Mouse (Mus musculus): Measurements from ENCODE around the gene Ctcfl. TPM values are rescaled to one million over a fixed set of nuclear protein-coding genes. Genes with fewer than 3 reads are reported as not detected.
A peak's percentile ranks its signal among the peaks of the same experiment; 100 is the strongest.

Ctcfl gene
- polyA plus RNA-seq, 1 experiment from 2014 or later = 0.11 TPM

DNA sequence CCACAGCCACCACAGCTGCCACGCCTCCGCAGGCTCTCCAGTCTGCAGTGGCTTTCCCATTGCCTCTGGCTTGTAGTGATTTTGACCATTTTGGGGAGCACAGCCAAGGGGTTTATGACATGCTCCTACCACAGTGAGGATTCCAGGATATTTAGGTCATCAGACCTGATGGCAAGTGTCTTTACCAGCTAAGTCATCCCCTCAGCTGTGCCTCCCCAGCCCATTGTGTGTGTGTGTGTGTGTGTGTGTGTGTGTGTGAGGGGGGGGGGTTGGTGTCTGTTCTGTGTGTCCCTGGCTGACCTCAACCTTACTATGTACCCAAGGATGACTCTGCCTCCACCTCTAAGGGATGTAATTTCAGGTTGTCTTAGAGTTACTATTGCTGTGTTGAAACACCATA, 54.5 kb downstream of the Ctcfl start:
- H3K27ac ChIP-seq (replicated peaks) = no peak overlapping the region
- H3K4me3 ChIP-seq = no peak overlapping the region
- peaks cover 9% of the 10 kb centered on the region; the same call in 1 of the 2 replicates for H3K9me3 ChIP-seq (replicated peaks)
- WGBS = 89% methylated on average over 2 of the region's 2 CpGs
- peaks cover 16% of the 10 kb centered on the region for H3K4me1 ChIP-seq
- no peak for DNase-seq (ENCODE audit: low spot score)
- H3K27me3 ChIP-seq (ENCODE audit: low read depth, poor library complexity, severe bottlenecking) = no peaks in the 10 kb centered on the region
- no peaks in the 10 kb centered on the region for H3K36me3 ChIP-seq

DNA sequence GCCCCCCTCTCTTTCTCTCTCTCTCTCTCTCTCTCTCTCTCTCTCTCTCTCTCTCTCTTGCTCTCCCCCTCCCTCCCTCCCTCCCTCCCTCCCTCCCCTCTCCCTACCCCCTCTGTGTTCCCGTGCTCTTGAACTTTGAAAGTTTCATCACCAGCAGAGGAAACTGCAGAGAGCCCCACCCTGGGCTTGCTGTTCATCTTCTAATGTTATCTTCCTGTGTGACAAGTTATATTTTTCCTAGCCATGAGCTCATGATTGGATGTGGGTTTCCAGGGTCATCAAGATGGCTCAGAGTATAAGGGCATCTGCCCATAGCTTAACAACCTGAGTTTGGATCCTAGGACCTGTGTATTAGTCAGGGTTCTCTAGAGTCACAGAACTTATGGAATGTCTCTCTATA, 56.1 kb downstream of the Ctcfl start:
- Histone ChIP-seq H3K9me3 (replicated peaks) (peaks cover 6% of the 10 kb centered on the region; the same call in 1 of the 2 replicates), H3K36me3 (no peaks in the 10 kb centered on the region), H3K4me3 (no peak overlapping the region), H3K27me3 (ENCODE audit: low read depth, poor library complexity, severe bottlenecking) (no peaks in the 10 kb centered on the region), H3K27ac (replicated peaks) (no peak overlapping the region), H3K4me1 (peaks cover 23% of the 10 kb centered on the region)
- no peak for DNase-seq (ENCODE audit: low spot score)
- 77% methylated on average over 1 of the region's 1 CpGs for WGBS

DNA sequence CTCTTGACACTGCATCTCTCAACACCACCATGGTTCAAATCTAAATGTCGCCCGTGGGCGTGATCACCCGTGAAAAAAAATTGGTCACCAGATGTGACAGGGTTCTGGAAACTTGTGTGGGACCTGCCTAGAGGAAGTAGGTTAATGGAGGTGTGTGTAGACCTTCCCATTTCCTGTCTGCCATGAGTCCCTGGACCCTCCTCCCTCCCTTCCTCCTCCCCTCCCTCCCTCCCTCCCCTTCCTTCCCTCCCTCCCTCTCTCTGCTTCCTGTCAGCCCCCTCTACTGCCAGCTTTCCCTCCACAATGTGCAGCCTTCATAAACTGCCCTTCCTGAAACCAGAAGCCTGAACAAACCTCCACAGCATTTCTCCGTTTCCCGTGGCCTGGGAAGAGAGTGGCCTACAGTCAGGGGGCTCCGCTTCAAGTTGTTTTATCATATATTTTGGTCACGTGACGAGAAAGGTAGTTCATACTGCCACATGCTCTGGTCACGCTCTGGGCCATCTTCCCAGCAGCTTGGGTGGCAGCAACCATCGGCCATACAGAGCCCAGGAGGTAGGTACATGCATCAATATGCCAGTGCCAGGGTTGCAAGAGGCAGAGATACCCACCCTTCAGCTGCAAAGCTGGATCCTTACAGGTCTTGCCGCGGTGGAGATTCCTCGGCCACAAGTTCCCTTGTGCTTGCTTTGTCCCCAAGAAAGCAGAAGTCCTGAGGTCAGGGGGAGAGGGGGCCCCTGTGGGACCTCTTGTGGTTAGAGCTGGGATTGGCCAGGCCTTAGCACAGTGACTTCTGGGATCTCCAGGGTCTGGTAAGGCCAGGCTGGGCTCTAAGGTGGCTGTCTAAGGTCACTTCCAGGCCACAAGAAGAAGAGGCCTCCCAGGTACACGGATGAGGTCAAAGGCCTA, 57.6 kb downstream of the Ctcfl start:
- H3K27me3 ChIP-seq (ENCODE audit: low read depth, poor library complexity, severe bottlenecking) = no peaks in the 10 kb centered on the region
- peaks cover 35% of the 10 kb centered on the region for H3K4me1 ChIP-seq
- peak overlapping the region; percentile 49; the same call in 1 of the 2 replicates for H3K27ac ChIP-seq (replicated peaks)
- no peaks in the 10 kb centered on the region for H3K9me3 ChIP-seq (replicated peaks)
- WGBS = 75% methylated on average over 15 of the region's 15 CpGs
- no peaks in the 10 kb centered on the region for H3K36me3 ChIP-seq
- H3K4me3 ChIP-seq = no peak overlapping the region
- no peak for DNase-seq (ENCODE audit: low spot score)

DNA sequence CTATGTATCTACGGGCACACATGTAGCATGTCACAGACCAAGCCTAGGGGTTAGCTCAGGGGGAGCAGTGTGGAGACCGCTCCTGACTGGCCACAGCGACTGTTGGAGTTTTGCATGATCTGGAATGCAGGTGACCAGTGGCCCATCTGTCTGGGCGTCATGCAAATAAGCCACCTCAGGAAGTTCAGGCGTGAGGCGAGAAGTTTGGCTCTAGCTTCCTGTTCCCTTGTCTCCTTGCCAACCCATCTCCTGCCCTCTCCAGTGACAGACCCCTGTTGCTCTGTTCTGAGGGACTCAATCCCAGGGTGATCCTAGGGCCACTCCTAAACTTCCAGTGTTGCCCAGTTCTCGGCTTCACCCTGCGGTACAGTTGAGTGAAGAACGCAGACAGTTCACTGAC, 58.9 kb downstream of the Ctcfl start:
- no peak for DNase-seq (ENCODE audit: low spot score)
- no peaks in the 10 kb centered on the region for H3K36me3 ChIP-seq
- no peak overlapping the region for H3K4me3 ChIP-seq
- H3K4me1 ChIP-seq = peaks cover 35% of the 10 kb centered on the region
- no peaks in the 10 kb centered on the region for H3K9me3 ChIP-seq (replicated peaks)
- no peaks in the 10 kb centered on the region for H3K27me3 ChIP-seq (ENCODE audit: low read depth, poor library complexity, severe bottlenecking)
- no peak overlapping the region for H3K27ac ChIP-seq (replicated peaks)
- WGBS = 92% methylated on average over 9 of the region's 9 CpGs

DNA sequence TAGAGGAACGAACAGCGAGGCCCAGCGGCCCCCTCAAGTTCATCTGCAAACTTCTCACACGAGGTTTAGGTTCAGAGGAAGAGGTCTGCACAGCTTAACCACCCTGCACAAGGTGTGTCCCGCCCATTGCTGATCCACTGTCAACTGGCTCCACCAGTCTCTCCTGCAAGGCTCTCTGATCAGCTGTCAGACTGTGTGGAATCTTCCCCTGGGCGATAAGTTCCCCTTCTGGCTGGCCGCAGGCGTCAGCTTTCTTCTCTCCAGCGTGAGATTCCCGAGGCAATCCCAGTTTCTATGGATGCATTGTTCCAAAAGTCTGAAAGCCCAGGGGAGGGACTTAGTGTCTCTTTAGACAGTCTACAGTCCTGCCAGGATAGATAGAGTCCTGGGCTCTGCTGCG, 61.1 kb downstream of the Ctcfl start:
- WGBS = 45% methylated on average over 11 of the region's 11 CpGs
- peaks cover 35% of the 10 kb centered on the region for H3K4me1 ChIP-seq
- H3K36me3 ChIP-seq = no peaks in the 10 kb centered on the region
- no peak overlapping the region for H3K4me3 ChIP-seq
- H3K27me3 ChIP-seq (ENCODE audit: low read depth, poor library complexity, severe bottlenecking) = no peaks in the 10 kb centered on the region
- peak overlapping the region; percentile 38 for H3K27ac ChIP-seq (replicated peaks)
- no peak for DNase-seq (ENCODE audit: low spot score)
- no peaks in the 10 kb centered on the region for H3K9me3 ChIP-seq (replicated peaks)

DNA sequence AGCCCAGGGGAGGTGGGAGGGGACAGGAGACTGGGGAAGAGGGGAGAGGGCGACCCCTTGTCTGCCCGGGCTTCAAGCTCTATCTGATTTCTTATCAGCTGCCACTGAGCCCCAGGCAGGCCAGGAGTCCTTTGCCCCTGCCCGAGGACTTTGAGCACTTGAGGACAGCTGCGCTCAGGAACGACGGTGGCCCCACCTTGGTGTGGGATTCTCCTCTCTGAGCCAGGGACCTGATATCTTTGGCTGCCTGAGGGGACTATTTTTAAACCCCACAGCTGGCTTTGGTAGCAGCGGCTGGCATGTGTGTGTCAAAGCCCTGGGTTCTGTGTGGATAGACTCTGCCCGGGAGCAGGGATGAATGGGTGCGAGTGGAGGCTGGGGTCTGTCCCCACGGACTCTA, 61.7 kb downstream of the Ctcfl start:
- H3K36me3 ChIP-seq = no peaks in the 10 kb centered on the region
- H3K27ac ChIP-seq (replicated peaks) = peak overlapping the region; percentile 34
- no peak for DNase-seq (ENCODE audit: low spot score)
- 73% methylated on average over 10 of the region's 10 CpGs for WGBS
- H3K27me3 ChIP-seq (ENCODE audit: low read depth, poor library complexity, severe bottlenecking) = 0 out of 2 replicates have a peak, but pooled peaks cover 5% of the 10 kb centered on the region
- H3K4me1 ChIP-seq = peaks cover 39% of the 10 kb centered on the region
- H3K9me3 ChIP-seq (replicated peaks) = no peaks in the 10 kb centered on the region
- no peak overlapping the region for H3K4me3 ChIP-seq

DNA sequence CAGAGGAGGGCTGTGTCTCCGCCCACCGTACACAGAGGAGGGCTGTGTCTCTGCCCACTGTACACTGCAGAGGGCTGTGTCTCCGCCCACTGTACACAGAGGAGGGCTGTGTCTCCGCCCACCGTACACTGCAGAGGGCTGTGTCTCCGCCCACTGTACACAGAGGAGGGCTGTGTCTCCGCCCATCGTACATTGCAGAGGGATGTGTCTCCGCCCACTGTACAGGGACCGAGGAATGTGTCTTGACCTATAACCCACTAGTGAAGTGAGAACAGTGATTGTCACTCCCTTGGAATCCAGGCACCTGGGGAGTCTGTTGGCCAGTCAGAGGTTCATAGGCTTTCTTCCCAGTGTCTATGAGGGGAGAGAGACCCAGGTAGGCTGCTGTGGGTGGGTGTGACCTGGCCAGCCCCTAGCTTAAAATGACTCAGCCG, 62.4 kb downstream of the Ctcfl start:
- H3K4me3 ChIP-seq = no peak overlapping the region
- peaks cover 36% of the 10 kb centered on the region for H3K4me1 ChIP-seq
- H3K27ac ChIP-seq (replicated peaks) = 0 out of 2 replicates have a peak overlapping the region, but pooled peaks have one; percentile 34
- WGBS = 80% methylated on average over 11 of the region's 11 CpGs
- H3K27me3 ChIP-seq (ENCODE audit: low read depth, poor library complexity, severe bottlenecking) = 0 out of 2 replicates have a peak, but pooled peaks cover 5% of the 10 kb centered on the region
- no peaks in the 10 kb centered on the region for H3K9me3 ChIP-seq (replicated peaks)
- H3K36me3 ChIP-seq = no peaks in the 10 kb centered on the region
- DNase-seq (ENCODE audit: low spot score) = no peak

DNA sequence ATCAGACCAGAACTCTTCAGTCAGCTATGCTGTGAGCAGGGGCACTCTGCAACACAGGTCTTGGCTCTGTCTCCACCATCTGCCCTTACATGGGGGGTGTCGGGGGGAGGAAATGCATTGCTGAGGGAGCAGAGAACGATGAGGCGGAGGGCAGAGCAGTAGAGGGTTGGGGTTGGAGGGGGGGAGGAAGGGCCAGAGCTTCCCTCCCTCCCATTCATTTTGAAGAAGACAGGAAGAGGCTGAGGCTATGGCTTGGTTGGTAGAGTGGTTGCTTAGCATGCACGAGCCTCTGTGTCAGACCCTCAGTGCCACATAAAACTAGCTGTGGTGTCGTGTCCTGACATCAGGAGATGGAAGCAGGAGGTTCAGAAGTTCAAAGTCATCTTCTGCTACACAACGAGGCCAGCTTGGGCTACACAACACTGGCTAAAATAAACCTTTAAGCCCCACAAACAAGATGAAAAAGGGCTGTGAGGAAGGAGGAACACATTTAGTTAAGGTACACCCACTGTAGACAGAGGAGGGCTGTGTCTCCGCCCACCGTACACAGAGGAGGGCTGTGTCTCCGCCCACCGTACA, 62.9 kb downstream of the Ctcfl start:
- Histone ChIP-seq H3K4me1 (peaks cover 34% of the 10 kb centered on the region), H3K9me3 (replicated peaks) (no peaks in the 10 kb centered on the region), H3K36me3 (no peaks in the 10 kb centered on the region), H3K27me3 (ENCODE audit: low read depth, poor library complexity, severe bottlenecking) (0 out of 2 replicates have a peak, but pooled peaks cover 8% of the 10 kb centered on the region), H3K27ac (replicated peaks) (no peak overlapping the region), H3K4me3 (no peak overlapping the region)
- no peak for DNase-seq (ENCODE audit: low spot score)
- 74% methylated on average over 10 of the region's 10 CpGs for WGBS

DNA sequence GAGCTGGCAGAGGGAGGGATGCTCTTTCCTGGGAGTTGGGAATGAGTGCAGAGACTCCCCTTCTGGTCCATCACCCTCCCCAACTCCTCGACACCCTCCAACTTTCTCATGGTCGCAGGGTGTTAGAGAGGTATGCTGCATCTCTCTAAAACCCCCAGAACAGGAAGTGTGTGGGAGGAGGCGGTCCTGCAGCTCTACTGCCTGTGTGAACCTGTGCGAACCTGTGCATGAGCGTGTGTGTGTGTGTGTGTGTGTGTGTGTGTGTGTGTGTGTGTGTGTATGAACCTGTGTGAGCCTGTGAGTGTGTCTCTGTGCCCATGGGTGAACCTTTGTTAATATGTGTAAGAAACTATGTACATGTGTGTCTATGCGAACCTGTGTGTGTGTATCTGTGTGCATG, 65.5 kb downstream of the Ctcfl start:
- Histone ChIP-seq H3K4me1 (peaks cover 50% of the 10 kb centered on the region), H3K4me3 (no peak overlapping the region), H3K36me3 (no peaks in the 10 kb centered on the region), H3K27me3 (ENCODE audit: low read depth, poor library complexity, severe bottlenecking) (0 out of 2 replicates have a peak, but pooled peaks cover 14% of the 10 kb centered on the region), H3K27ac (replicated peaks) (no peak overlapping the region), H3K9me3 (replicated peaks) (no peaks in the 10 kb centered on the region)
- WGBS = 73% methylated on average over 6 of the region's 6 CpGs
- no peak for DNase-seq (ENCODE audit: low spot score)

DNA sequence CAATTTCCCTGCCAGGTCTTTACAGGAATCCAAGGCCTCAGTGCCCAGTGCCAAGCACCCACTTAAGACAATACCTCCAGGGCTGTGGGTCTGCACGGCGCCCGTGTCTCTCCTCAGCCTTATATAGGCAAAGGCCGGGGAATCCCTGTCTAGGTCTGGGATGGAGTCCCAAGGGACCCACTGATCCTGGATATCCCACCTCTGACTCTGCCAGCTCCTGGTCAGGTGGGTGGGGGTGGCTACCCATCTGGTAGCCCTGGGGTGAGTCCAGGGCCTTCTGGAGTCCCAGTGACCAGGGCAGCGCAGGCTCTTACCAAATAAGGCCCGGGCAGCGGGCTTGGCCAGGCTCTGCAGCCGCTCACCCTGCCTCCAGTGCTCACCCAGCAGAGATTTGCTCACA, 66.4 kb downstream of the Ctcfl start:
- 94% methylated on average over 8 of the region's 8 CpGs for WGBS
- H3K4me1 ChIP-seq = peaks cover 50% of the 10 kb centered on the region
- no peaks in the 10 kb centered on the region for H3K9me3 ChIP-seq (replicated peaks)

DNA sequence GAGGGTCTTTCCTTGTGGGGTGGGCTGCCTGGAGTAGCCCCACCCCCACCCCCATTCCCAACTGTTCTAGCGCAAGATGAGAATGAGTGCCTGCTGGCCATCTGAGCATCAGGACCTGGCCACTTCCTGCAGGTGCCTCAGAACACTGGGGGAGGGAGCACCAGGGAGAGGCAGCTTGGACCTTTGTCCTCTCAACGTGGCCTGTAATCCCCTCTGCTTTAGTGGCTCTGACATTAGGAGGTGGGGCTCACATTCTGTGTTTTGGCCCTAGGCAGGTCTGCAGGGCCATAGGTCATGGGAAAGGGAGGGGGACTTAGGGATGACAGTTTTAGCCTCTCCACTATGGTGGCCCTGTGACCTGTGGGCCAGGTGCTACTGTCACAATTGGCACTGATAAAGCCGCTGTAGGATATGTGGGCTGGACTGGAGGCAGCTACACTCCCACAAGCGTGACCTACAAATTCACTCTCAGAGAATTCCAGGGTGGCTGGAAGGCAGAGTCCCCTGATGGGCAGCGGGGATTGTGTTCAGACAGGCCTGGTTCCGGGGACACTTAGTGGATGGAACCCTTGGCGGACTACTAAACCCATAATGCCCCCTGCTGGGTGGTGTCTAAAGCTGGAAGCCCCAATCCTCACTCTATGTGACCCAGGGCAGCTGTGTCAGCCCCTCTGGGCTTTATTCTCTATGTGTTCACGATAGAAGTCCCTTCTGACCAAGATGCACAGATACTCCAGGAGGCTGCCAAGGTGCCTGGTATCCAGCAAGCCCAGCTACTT, 68.5 kb downstream of the Ctcfl start:
- WGBS = 25% methylated on average over 8 of the region's 8 CpGs
- no peaks in the 10 kb centered on the region for H3K36me3 ChIP-seq
- peak overlapping the region; percentile 77 for H3K27ac ChIP-seq (replicated peaks)
- peaks cover 54% of the 10 kb centered on the region for H3K4me1 ChIP-seq
- no peaks in the 10 kb centered on the region for H3K9me3 ChIP-seq (replicated peaks)
- H3K4me3 ChIP-seq = 0 out of 2 replicates have a peak overlapping the region, but pooled peaks have one; percentile 9
- H3K27me3 ChIP-seq (ENCODE audit: low read depth, poor library complexity, severe bottlenecking) = 0 out of 2 replicates have a peak, but pooled peaks cover 14% of the 10 kb centered on the region
- peak; percentile 34 for DNase-seq (ENCODE audit: low spot score)

More for the DNA sequence above, 66.4 kb downstream of the Ctcfl start:
- H3K27ac ChIP-seq (replicated peaks) = no peak overlapping the region; the same call in 1 of the 2 replicates
- no peak for DNase-seq (ENCODE audit: low spot score)
- H3K27me3 ChIP-seq (ENCODE audit: low read depth, poor library complexity, severe bottlenecking) = 0 out of 2 replicates have a peak, but pooled peaks cover 14% of the 10 kb centered on the region
- H3K4me3 ChIP-seq = no peak overlapping the region
- no peaks in the 10 kb centered on the region for H3K36me3 ChIP-seq

DNA sequence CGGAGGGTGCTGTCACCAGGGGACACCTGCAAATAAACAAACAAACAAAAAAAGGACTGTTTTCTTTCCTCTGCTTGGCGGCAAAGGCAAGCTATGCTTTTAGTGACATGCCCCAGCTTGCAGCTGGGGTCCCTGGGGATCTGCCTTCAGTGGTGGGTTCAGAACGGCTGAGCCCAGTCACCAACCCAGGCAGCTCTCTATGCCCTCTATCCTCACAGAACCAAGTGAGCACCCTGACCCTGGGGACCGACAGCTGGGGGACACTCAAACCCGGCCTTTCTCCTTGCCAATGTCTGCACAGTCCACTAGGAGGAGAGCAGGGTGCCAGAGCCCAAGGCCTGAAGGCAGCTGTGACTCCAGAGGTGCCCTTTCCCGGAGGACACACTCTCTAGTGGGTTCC, 69.5 kb downstream of the Ctcfl start:
- H3K4me3 ChIP-seq = no peak overlapping the region
- H3K27me3 ChIP-seq (ENCODE audit: low read depth, poor library complexity, severe bottlenecking) = 0 out of 2 replicates have a peak, but pooled peaks cover 14% of the 10 kb centered on the region
- H3K36me3 ChIP-seq = no peaks in the 10 kb centered on the region
- peak overlapping the region; percentile 77 for H3K27ac ChIP-seq (replicated peaks)
- peaks cover 54% of the 10 kb centered on the region for H3K4me1 ChIP-seq
- DNase-seq (ENCODE audit: low spot score) = no peak
- 44% methylated on average over 6 of the region's 6 CpGs for WGBS
- no peaks in the 10 kb centered on the region for H3K9me3 ChIP-seq (replicated peaks)

All from midbrain, embryonic 10.5 days (tissue).